Mouse (Mus musculus) hindbrain, postnatal 0 days (tissue): ENCODE measurements around the gene Gm6685. TPM values are rescaled to one million over a fixed set of nuclear protein-coding genes. Genes with fewer than 3 reads are reported as not detected.

Experiments used
- ATAC-seq: fragments of 200-750 bp; cut with Nextera tagmentation; 2 replicates; pipeline ENCODE4 v1.8.0; 2017; ENCODE audit warnings: mild to moderate bottlenecking, moderate TSS enrichment, moderate library complexity
- DNase-seq: peaks from one replicate; pipeline ENCODE4 v3.0.0-alpha.2; 2015; ENCODE audit warnings: low spot score
- H3K27ac ChIP-seq: fragments of 300-500 bp; sonication (generic); 2 replicates; pipeline ENCODE4 v1.5.1; 2014; ENCODE audit warnings: mild to moderate bottlenecking
- H3K27me3 ChIP-seq: fragments of 300-500 bp; sonication (generic); 2 replicates; pipeline ENCODE4 v1.6.1; 2014; ENCODE audit warnings: low read length, mixed read lengths; ENCODE audit not compliant: insufficient read depth
- H3K36me3 ChIP-seq: fragments of 300-500 bp; sonication (generic); 2 replicates; pipeline ENCODE4 v1.6.1; 2014; ENCODE audit warnings: low read length, mixed read lengths; ENCODE audit not compliant: insufficient read depth
- H3K4me1 ChIP-seq: fragments of 300-500 bp; sonication (generic); 2 replicates; pipeline ENCODE4 v1.6.1; 2014; ENCODE audit warnings: antibody characterized with exemption, low read length, mixed read lengths; ENCODE audit not compliant: insufficient read depth
- H3K4me2 ChIP-seq: fragments of 300-500 bp; sonication (generic); 2 replicates; pipeline ENCODE4 v1.6.1; 2014; ENCODE audit warnings: low read depth, mild to moderate bottlenecking, low read length, moderate library complexity, mixed read lengths
- H3K4me3 ChIP-seq: fragments of 300-500 bp; sonication (generic); 2 replicates; pipeline ENCODE4 v1.5.1; 2014; ENCODE audit warnings: low read length
- H3K9ac ChIP-seq: fragments of 300-500 bp; sonication (generic); replicated peaks from 2 replicates; pipeline ENCODE4 v1.6.1; 2014; ENCODE audit warnings: mild to moderate bottlenecking, low read length, moderate library complexity, mixed read lengths
- H3K9me3 ChIP-seq: fragments of 300-500 bp; sonication (generic); 2 replicates; pipeline ENCODE4 v1.6.1; 2016; ENCODE audit warnings: low read length, mixed read lengths
- CTCF ChIP-seq: IDR thresholded peaks from 2 replicates; pipeline ENCODE4 v1.5.1; 2016; ENCODE audit warnings: antibody characterized with exemption, control low read depth, low read depth
- WGBS: fragments of 180-500 bp; shearing (Covaris S2); extraction: QIAGEN DNeasy Blood & Tissue Kit; methylation state at CpG from one replicate; pipeline ENCODE4 v1.1.7; 2014; 5-methylcytosine and 5-hydroxymethylcytosine counted together
- polyA plus RNA-seq: library from polyadenylated mRNA; unstranded; fragments of >200 nt; fragmentation: Nextera tagmentation; extraction: Ambion mirVana; gene quantifications from 2 replicates; pipeline ENCODE4 v1.2.1, GENCODE M21; 2015
- total RNA-seq: library from RNA; depleted of rRNA; stranded (reverse); fragments of >200 nt; gene quantifications from 2 replicates; pipeline ENCODE4 v1.2.3, GENCODE M21; 2014; rRNA removed

Gene Gm6685
- total and polyA plus RNA-seq, 2 experiments from 2014 or later = 0.25 TPM; not detected in 1

- Histone ChIP-seq H3K4me3 (no peak overlapping the region), H3K27ac (no peak overlapping the region), H3K4me1 (no peaks in the 10 kb centered on the region), H3K36me3 (no peaks in the 10 kb centered on the region), H3K9ac (no peak overlapping the region), H3K9me3 (no peaks in the 10 kb centered on the region), H3K27me3 (no peaks in the 10 kb centered on the region), H3K4me2 (no peak overlapping the region)
- DNase-seq (peak; percentile 19), ATAC-seq (no peak)
- WGBS = 71% methylated on average over 5 of the region's 5 CpGs
- TF ChIP-seq CTCF = peak; percentile 43
Measured at GRCm38 (mm10) chr11:28341887-28342286, 2.2 kb upstream of the Gm6685 start.

DNA sequence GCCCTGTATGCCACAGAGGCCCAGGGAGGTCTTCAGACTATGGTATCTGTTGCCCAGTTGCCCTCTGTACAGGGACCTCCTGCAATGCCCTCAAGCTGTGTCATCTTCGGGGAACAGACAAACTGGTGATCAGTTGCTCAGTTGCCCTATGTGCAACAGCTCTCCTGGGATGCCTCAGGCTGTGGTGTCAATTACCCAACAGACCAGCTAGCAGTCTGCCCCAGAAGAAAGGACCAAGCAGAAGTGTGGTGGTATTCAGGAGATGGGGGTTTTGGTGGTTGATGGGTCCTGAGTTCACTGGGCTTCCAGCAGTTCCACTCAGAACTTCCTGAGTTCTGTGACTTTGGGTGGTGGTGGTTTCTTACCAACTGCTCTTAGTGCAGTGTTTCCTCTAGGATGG is 11.8 kb downstream of the Gm6685 start:
- WGBS = 88% methylated on average over 1 of the region's 1 CpGs

DNA sequence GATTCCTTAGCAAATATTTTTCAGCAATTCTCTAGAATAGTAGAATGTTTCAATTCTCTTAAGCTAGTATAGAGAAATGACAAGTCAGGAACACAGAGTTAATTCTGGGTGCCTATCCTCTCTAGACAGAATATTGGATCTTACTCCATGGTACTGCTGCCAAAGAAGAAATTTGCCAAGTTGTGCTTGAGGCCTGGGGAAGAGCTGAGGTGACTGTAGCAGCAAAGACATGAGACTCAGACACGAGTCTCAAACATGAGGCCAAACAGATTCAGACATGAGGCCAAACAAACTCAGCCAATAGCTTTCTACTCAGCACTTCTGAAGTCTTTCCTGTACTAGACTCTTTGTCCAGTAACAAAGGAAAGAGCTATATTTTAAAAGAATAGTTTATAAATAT is 26.3 kb downstream of the Gm6685 start:
- Histone ChIP-seq H3K4me1 (no peaks in the 10 kb centered on the region), H3K27me3 (no peaks in the 10 kb centered on the region), H3K9me3 (no peaks in the 10 kb centered on the region), H3K4me2 (no peak overlapping the region), H3K27ac (no peak overlapping the region), H3K36me3 (no peaks in the 10 kb centered on the region), H3K9ac (no peak overlapping the region), H3K4me3 (no peak overlapping the region)
- WGBS = 50% methylated on average over 1 of the region's 1 CpGs
- no peak for DNase-seq
- no peak for ATAC-seq
- TF ChIP-seq CTCF = no peak

More for the DNA sequence above, 11.8 kb downstream of the Gm6685 start:
- no peak for TF ChIP-seq CTCF
- DNase-seq (no peak), ATAC-seq (no peak)
- no peaks in the 10 kb centered on the region for H3K36me3 ChIP-seq
- no peak overlapping the region for H3K4me3 ChIP-seq
- no peaks in the 10 kb centered on the region for H3K27me3 ChIP-seq
- H3K9ac ChIP-seq = no peak overlapping the region
- H3K9me3 ChIP-seq = no peaks in the 10 kb centered on the region
- H3K27ac ChIP-seq = no peak overlapping the region
- no peak overlapping the region for H3K4me2 ChIP-seq
- H3K4me1 ChIP-seq = no peaks in the 10 kb centered on the region

GRCm38 (mm10) chr11:28307723-28308122 is 31.9 kb downstream of the Gm6685 start:
- ATAC-seq = no peak
- no peak for TF ChIP-seq CTCF
- Histone ChIP-seq H3K27ac (no peak overlapping the region), H3K4me2 (no peak overlapping the region), H3K4me3 (no peak overlapping the region), H3K9ac (no peak overlapping the region), H3K4me1 (no peaks in the 10 kb centered on the region), H3K27me3 (no peaks in the 10 kb centered on the region), H3K9me3 (no peaks in the 10 kb centered on the region), H3K36me3 (no peaks in the 10 kb centered on the region)
- no peak for DNase-seq
- 95% methylated on average over 1 of the region's 1 CpGs for WGBS

DNA sequence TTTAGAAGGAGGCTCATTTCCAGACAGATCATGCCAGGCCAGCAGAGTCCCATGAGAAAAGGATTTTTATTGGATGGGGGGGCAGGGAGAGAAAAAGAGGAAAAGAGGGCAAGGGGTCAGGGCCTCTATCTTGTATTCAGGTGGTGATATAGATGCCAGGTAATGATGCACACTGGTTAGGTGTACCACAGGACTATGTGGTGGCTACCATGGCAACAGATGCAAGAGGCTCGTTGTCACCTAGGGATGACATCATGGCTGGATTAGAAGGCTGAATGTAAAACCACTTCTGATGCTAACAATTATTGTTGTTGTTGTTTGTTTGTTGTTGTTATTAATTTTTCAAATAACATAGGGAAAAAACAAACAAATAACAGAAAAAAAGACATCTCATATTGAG is 49.2 kb downstream of the Gm6685 start:
- Histone ChIP-seq H3K4me1 (no peaks in the 10 kb centered on the region), H3K27ac (no peak overlapping the region), H3K4me3 (no peak overlapping the region), H3K9me3 (no peaks in the 10 kb centered on the region), H3K27me3 (no peaks in the 10 kb centered on the region), H3K36me3 (no peaks in the 10 kb centered on the region), H3K4me2 (no peak overlapping the region), H3K9ac (no peak overlapping the region)
- WGBS = 68% methylated on average over 1 of the region's 1 CpGs
- TF ChIP-seq CTCF = no peak
- DNase-seq (no peak), ATAC-seq (peak; percentile 70; the same call in 1 of the 2 replicates)

Other genes with a start within 250 kb of the Gm6685 start
- 27.6 and 29.5 TPM in 2 replicates for gene Ccdc85a, start 244.5 kb upstream of the Gm6685 start, total RNA-seq
- gene Ccdc85a, start 244.5 kb upstream of the Gm6685 start, polyA plus RNA-seq = 50.7 and 51.7 TPM in 2 replicates